Mouse (Mus musculus): ENCODE measurements around the gene Cep128. TPM values are rescaled to one million over a fixed set of nuclear protein-coding genes. Genes with fewer than 3 reads are reported as not detected.

The Cep128 gene
- polyA plus RNA-seq, 1 experiment from 2014 or later: 14.5 TPM

DNA sequence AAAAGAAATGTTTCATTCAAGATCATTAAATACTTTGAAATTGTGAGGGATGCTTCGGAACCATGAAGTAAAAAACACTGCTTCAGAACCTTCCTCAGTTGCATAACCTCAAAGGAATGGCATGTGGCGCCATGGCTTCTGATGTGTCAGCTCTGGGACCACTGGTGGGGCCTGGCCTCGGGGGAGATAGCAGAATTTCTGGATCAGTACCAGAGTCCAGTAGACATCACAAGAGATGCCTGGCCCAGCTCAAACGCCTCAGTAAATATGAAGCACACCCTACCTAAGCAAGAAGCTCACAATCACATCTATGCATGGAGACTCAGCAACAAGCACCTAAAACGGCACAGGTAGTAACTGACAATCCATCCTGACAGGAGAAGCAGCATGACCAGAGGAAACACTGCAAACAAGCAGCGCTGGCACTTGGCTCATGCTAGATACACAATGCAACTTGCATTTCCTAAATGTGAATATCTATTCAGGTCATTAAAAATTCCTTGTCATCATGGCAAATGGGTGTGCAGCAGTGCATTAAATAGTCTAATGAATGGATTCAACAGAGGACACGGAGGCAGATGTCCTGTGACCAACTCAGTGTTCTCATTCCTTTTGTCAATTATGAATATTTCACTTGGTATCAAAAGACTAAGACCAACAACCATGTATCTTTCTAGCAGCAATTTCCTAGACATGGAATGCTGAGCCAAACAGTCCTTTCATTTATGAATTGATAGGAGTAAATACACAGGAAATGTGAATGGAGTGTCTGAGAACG, 249.3 kb downstream of the Cep128 start:
- Histone ChIP-seq H3K9ac (ENCODE audit: low read depth, low read length) (no peak overlapping the region), H3K9me3 (ENCODE audit: control insufficient read depth, low read length) (no peaks in the 10 kb centered on the region), H3K36me3 (ENCODE audit: control insufficient read depth, insufficient read depth, low read length) (no peaks in the 10 kb centered on the region), H3K4me2 (no peak overlapping the region), H3K27me3 (replicated peaks; ENCODE audit: control insufficient read depth, insufficient read depth, low read length) (no peaks in the 10 kb centered on the region), H3K4me1 (replicated peaks; ENCODE audit: control insufficient read depth, insufficient read depth, low read length) (no peaks in the 10 kb centered on the region), H3K4me3 (ENCODE audit: low read depth, low read length) (no peak overlapping the region), H3K27ac (ENCODE audit: low read depth, low read length) (no peak overlapping the region)
- 84% methylated on average over 8 of the region's 8 CpGs for WGBS
- DNase-seq (ENCODE audit: low spot score): no peak
- no peak for ATAC-seq (replicated peaks; ENCODE audit: low FRiP score)

DNA sequence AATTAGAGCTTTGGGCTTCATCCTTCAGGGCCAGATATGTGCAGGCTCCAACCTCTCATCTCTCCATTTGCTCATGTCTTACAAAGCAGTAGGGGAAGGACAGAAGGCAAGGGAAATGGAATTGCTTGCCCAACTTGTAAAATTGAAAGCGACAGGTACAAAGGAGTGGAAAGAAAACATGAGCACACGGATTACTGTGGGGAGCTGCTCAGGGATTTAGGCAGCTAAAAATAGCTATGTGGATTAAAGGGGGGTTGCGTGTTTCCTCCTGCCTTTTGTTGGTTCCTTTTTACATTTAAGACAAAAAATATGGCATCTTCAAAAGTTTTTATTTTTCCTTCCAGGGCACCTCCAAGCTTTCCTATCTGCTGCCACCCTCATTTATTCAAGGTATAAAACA, 269.2 kb downstream of the Cep128 start:
- Histone ChIP-seq H3K4me2 (no peak overlapping the region), H3K4me3 (ENCODE audit: low read depth, low read length) (no peak overlapping the region), H3K27me3 (replicated peaks; ENCODE audit: control insufficient read depth, insufficient read depth, low read length) (no peaks in the 10 kb centered on the region), H3K9ac (ENCODE audit: low read depth, low read length) (no peak overlapping the region), H3K27ac (ENCODE audit: low read depth, low read length) (no peak overlapping the region), H3K9me3 (ENCODE audit: control insufficient read depth, low read length) (no peaks in the 10 kb centered on the region), H3K4me1 (replicated peaks; ENCODE audit: control insufficient read depth, insufficient read depth, low read length) (no peaks in the 10 kb centered on the region), H3K36me3 (ENCODE audit: control insufficient read depth, insufficient read depth, low read length) (no peaks in the 10 kb centered on the region)
- 72% methylated on average over 3 of the region's 3 CpGs for WGBS
- DNase-seq (ENCODE audit: low spot score): no peak
- no peak for ATAC-seq (replicated peaks; ENCODE audit: low FRiP score)

DNA sequence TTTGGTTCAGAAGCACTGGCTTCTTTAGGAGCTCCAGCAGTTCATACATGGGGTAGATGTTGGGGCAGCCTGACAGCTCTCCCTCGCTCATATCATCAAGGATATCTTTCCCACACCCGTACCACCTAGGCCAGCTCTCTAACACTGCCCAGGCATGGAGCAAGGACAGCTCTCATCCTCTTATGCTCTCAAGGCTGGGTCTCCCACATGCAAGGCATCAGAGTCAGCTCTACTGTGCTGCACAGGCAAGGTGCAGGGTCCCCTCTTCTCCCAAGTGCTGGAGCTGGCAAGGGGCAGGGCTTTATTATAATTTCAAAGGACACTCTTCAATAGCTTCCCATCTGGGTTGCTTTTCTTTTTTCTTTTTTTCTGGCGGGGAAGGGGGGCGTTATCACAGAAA, 280.9 kb downstream of the Cep128 start:
- 68% methylated on average over 4 of the region's 4 CpGs for WGBS
- DNase-seq (ENCODE audit: low spot score) (no peak), ATAC-seq (replicated peaks; ENCODE audit: low FRiP score) (no peak; the same call in 1 of the 2 replicates)
- Histone ChIP-seq H3K36me3 (ENCODE audit: control insufficient read depth, insufficient read depth, low read length) (no peaks in the 10 kb centered on the region), H3K4me3 (ENCODE audit: low read depth, low read length) (no peak overlapping the region), H3K9ac (ENCODE audit: low read depth, low read length) (no peak overlapping the region), H3K27me3 (replicated peaks; ENCODE audit: control insufficient read depth, insufficient read depth, low read length) (no peaks in the 10 kb centered on the region), H3K9me3 (ENCODE audit: control insufficient read depth, low read length) (no peaks in the 10 kb centered on the region), H3K4me2 (no peak overlapping the region), H3K27ac (ENCODE audit: low read depth, low read length) (no peak overlapping the region), H3K4me1 (replicated peaks; ENCODE audit: control insufficient read depth, insufficient read depth, low read length) (no peaks in the 10 kb centered on the region)

DNA sequence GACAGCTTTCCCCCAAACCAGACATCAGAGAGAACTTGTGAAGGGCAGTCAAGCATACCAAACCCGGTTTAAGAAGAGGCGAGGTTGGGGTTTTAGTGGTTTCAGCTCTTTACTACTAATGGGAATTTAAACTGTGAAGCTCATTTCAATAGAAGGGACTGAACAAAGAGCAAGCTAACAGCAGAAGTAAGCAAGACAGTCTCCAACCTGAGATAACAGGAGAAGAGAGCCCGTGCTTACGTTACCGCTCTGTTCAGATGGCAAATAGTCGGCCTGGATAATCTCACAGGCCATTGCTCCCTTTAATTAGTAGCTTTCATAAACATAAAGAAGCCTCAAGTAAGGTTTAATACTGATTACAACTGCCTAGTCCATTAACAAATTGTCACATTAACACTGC, 286.3 kb downstream of the Cep128 start:
- H3K4me3 ChIP-seq (ENCODE audit: low read depth, low read length): no peak overlapping the region
- no peaks in the 10 kb centered on the region for H3K36me3 ChIP-seq (ENCODE audit: control insufficient read depth, insufficient read depth, low read length)
- DNase-seq (ENCODE audit: low spot score) (no peak), ATAC-seq (replicated peaks; ENCODE audit: low FRiP score) (no peak)
- no peaks in the 10 kb centered on the region for H3K9me3 ChIP-seq (ENCODE audit: control insufficient read depth, low read length)
- H3K9ac ChIP-seq (ENCODE audit: low read depth, low read length): no peak overlapping the region
- H3K27ac ChIP-seq (ENCODE audit: low read depth, low read length): no peak overlapping the region
- H3K4me2 ChIP-seq: no peak overlapping the region
- H3K4me1 ChIP-seq (replicated peaks; ENCODE audit: control insufficient read depth, insufficient read depth, low read length): no peaks in the 10 kb centered on the region
- 72% methylated on average over 6 of the region's 6 CpGs for WGBS
- H3K27me3 ChIP-seq (replicated peaks; ENCODE audit: control insufficient read depth, insufficient read depth, low read length): no peaks in the 10 kb centered on the region

DNA sequence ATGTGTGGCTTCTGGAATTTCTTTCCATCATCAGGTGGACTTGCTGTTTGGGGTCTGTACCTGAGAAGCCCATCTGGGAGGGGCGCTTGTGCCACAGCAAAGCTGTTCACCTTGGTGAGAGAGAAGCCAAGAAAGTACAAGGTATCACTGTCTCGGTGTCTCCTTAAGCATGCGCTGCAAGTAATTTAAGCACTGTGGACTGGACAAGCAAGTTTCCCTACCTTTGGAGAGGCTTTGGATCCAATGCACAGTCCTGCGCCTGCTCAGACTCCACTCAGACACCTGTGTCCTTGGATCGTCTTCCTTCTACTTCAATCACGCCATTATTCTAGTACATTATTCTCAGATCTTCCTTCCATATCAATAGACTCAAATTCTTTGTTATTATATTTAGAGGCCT, 288.0 kb downstream of the Cep128 start:
- Histone ChIP-seq H3K9ac (ENCODE audit: low read depth, low read length) (no peak overlapping the region), H3K4me1 (replicated peaks; ENCODE audit: control insufficient read depth, insufficient read depth, low read length) (no peaks in the 10 kb centered on the region), H3K27ac (ENCODE audit: low read depth, low read length) (no peak overlapping the region), H3K9me3 (ENCODE audit: control insufficient read depth, low read length) (no peaks in the 10 kb centered on the region), H3K4me2 (no peak overlapping the region), H3K27me3 (replicated peaks; ENCODE audit: control insufficient read depth, insufficient read depth, low read length) (no peaks in the 10 kb centered on the region), H3K4me3 (ENCODE audit: low read depth, low read length) (no peak overlapping the region), H3K36me3 (ENCODE audit: control insufficient read depth, insufficient read depth, low read length) (no peaks in the 10 kb centered on the region)
- ATAC-seq (replicated peaks; ENCODE audit: low FRiP score) (no peak), DNase-seq (ENCODE audit: low spot score) (no peak)
- WGBS: 95% methylated on average over 6 of the region's 6 CpGs

DNA sequence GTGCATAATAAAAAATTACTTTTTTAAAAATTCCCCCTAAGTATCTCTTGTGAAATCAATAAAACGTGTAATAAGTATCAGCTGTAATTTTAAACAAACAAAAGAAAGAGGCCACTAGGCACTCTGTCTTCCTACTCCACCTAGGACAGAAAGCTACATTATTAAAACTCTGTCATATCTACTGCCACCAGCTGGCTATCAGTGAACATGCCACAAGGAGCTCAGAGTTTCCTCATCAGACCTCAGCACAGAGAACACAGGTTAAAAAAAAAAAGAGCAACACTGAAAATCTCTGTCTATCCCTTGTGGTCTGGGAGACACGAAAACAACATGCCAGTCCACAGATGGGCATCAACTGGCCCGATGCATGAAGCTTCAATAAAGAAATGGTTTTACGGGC, 295.9 kb downstream of the Cep128 start:
- Histone ChIP-seq H3K27me3 (replicated peaks; ENCODE audit: control insufficient read depth, insufficient read depth, low read length) (no peaks in the 10 kb centered on the region), H3K36me3 (ENCODE audit: control insufficient read depth, insufficient read depth, low read length) (no peaks in the 10 kb centered on the region), H3K4me3 (ENCODE audit: low read depth, low read length) (no peak overlapping the region), H3K27ac (ENCODE audit: low read depth, low read length) (no peak overlapping the region), H3K9me3 (ENCODE audit: control insufficient read depth, low read length) (no peaks in the 10 kb centered on the region), H3K4me2 (no peak overlapping the region), H3K4me1 (replicated peaks; ENCODE audit: control insufficient read depth, insufficient read depth, low read length) (no peaks in the 10 kb centered on the region), H3K9ac (ENCODE audit: low read depth, low read length) (no peak overlapping the region)
- ATAC-seq (replicated peaks; ENCODE audit: low FRiP score) (no peak), DNase-seq (ENCODE audit: low spot score) (no peak)
- WGBS: 79% methylated on average over 4 of the region's 4 CpGs

DNA sequence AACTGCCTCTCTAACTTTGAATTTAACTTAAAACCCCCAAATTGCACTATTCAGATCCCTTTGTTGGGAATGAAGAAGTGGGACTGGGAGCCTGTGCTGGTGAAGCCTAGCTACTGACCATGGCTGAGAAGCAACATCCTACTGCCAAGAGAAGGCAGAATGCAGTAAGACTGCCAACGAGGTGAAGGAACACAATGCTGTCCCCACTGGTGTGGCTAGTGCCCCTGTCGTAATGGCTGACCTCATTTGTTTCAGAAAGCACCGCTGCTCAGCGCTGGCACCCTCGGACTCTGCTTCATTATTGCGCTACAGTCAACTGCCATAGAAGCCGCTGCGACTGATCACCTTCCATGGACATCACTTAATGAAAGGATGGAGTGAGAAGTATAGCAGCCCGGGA, 298.2 kb downstream of the Cep128 start:
- H3K4me1 ChIP-seq (replicated peaks; ENCODE audit: control insufficient read depth, insufficient read depth, low read length): no peaks in the 10 kb centered on the region
- no peaks in the 10 kb centered on the region for H3K27me3 ChIP-seq (replicated peaks; ENCODE audit: control insufficient read depth, insufficient read depth, low read length)
- 92% methylated on average over 9 of the region's 9 CpGs for WGBS
- no peaks in the 10 kb centered on the region for H3K36me3 ChIP-seq (ENCODE audit: control insufficient read depth, insufficient read depth, low read length)
- H3K4me2 ChIP-seq: no peak overlapping the region
- no peak overlapping the region for H3K27ac ChIP-seq (ENCODE audit: low read depth, low read length)
- H3K9ac ChIP-seq (ENCODE audit: low read depth, low read length): no peak overlapping the region
- DNase-seq (ENCODE audit: low spot score) (no peak), ATAC-seq (replicated peaks; ENCODE audit: low FRiP score) (no peak)
- H3K9me3 ChIP-seq (ENCODE audit: control insufficient read depth, low read length): no peaks in the 10 kb centered on the region
- no peak overlapping the region for H3K4me3 ChIP-seq (ENCODE audit: low read depth, low read length)

DNA sequence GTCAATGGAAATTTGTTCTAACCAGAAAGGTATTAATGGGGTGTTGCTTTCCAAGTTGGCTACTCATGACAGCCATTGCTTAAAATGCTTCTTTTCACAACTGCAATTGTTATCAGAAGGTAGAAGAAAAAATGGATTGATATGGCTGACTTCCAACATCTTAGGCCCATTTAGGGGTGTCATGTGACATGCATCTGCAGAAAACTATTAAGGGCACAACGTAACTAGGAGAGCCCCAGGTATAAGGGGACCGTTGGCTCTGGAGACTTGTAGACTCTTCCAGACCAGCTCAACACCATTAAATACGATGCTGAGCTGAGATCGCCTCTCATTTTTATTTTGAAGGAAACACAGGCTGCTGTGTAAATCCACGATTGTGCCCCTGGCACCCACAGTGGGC, 308.6 kb downstream of the Cep128 start:
- Histone ChIP-seq H3K9ac (ENCODE audit: low read depth, low read length) (no peak overlapping the region), H3K9me3 (ENCODE audit: control insufficient read depth, low read length) (no peaks in the 10 kb centered on the region), H3K36me3 (ENCODE audit: control insufficient read depth, insufficient read depth, low read length) (no peaks in the 10 kb centered on the region), H3K4me1 (replicated peaks; ENCODE audit: control insufficient read depth, insufficient read depth, low read length) (no peaks in the 10 kb centered on the region), H3K27ac (ENCODE audit: low read depth, low read length) (no peak overlapping the region), H3K4me3 (ENCODE audit: low read depth, low read length) (no peak overlapping the region), H3K27me3 (replicated peaks; ENCODE audit: control insufficient read depth, insufficient read depth, low read length) (no peaks in the 10 kb centered on the region), H3K4me2 (no peak overlapping the region)
- 91% methylated on average over 5 of the region's 5 CpGs for WGBS
- ATAC-seq (replicated peaks; ENCODE audit: low FRiP score) (no peak), DNase-seq (ENCODE audit: low spot score) (no peak)

DNA sequence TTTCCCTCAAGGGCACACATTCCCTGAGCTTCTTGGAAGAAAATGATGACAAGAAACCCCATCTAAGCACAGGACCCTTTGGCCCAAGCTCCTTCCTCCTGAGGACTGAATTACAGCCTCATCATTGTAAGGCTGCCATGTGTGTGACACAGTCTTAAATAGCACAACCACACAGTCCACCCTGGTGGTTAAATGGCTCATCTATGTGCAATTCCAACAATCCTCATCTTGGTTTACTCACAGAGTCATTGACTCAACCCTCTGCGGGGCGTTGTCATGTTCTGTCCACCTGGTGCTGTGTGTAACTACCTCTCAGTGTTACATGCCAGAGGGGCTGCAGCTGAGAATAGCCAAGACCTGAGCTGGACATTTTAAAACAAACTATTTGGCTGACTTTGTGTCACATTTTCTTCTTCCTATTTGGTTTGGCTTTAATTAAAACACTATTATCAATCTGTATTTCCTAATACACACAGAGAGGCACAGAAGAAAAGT, 313.6 kb downstream of the Cep128 start:
- no peaks in the 10 kb centered on the region for H3K36me3 ChIP-seq (ENCODE audit: control insufficient read depth, insufficient read depth, low read length)
- no peak overlapping the region for H3K27ac ChIP-seq (ENCODE audit: low read depth, low read length)
- no peaks in the 10 kb centered on the region for H3K9me3 ChIP-seq (ENCODE audit: control insufficient read depth, low read length)
- no peaks in the 10 kb centered on the region for H3K27me3 ChIP-seq (replicated peaks; ENCODE audit: control insufficient read depth, insufficient read depth, low read length)
- H3K4me3 ChIP-seq (ENCODE audit: low read depth, low read length): no peak overlapping the region
- H3K9ac ChIP-seq (ENCODE audit: low read depth, low read length): no peak overlapping the region
- H3K4me1 ChIP-seq (replicated peaks; ENCODE audit: control insufficient read depth, insufficient read depth, low read length): no peaks in the 10 kb centered on the region
- DNase-seq (ENCODE audit: low spot score) (no peak), ATAC-seq (replicated peaks; ENCODE audit: low FRiP score) (no peak)
- WGBS: 97% methylated on average over 2 of the region's 2 CpGs
- no peak overlapping the region for H3K4me2 ChIP-seq

All from liver, embryonic 11.5 days (tissue).